Mouse (Mus musculus): Measurements from ENCODE around the gene Hist1h4c. TPM values are rescaled to one million over a fixed set of nuclear protein-coding genes. Genes with fewer than 3 reads are reported as not detected.

The Hist1h4c gene
- total RNA-seq, 2 experiments from 2014 or later = 104 to 112 TPM

Small RNA genes lying within 50 kb of the gene (microRNA-seq; reads per million reads assigned to microRNA genes)
- gene Gm44314 = 0 reads per million in 2 experiments
- gene Gm44350 = 0 reads per million in 2 experiments

Other genes with a start within 250 kb of the Hist1h4c start
- not detected for gene Btn1a1, start 232.6 kb downstream of the Hist1h4c start, total RNA-seq (2021)
- 1 to 10 TPM in 1 of 2 experiments, under 1 TPM in 1; 0.91 to 1.4 TPM for gene Btn2a2, start 209.6 kb downstream of the Hist1h4c start, total RNA-seq (2021)
- 100 to 1,000 TPM; 331 to 357 TPM for gene Hist1h4h, start 167.4 kb downstream of the Hist1h4c start, total RNA-seq (2021)
- gene Hist1h2af, start 164.5 kb downstream of the Hist1h4c start, total RNA-seq (2021) = 1 to 10 TPM in 1 of 2 experiments, not detected in 1; 3.0 TPM
- gene Hist1h3g, start 163.0 kb downstream of the Hist1h4c start, total RNA-seq (2021) = 1 to 10 TPM; 2.1 to 4.9 TPM
- gene Hist1h2bh, start 155.1 kb downstream of the Hist1h4c start, total RNA-seq (2021) = under 1 TPM; 0.43 to 0.54 TPM
- 10 to 100 TPM; 15.1 to 16.5 TPM for gene Hist1h3f, start 154.4 kb downstream of the Hist1h4c start, total RNA-seq (2021)
- gene Hist1h4f, start 146.8 kb downstream of the Hist1h4c start, total RNA-seq (2021) = 100 to 1,000 TPM; 135 to 161 TPM
- 1 to 10 TPM; 3.1 to 4.0 TPM for gene Hist1h1d, start 145.2 kb downstream of the Hist1h4c start, total RNA-seq (2021)
- 10 to 100 TPM; 39.8 to 44.6 TPM for gene Hist1h3e, start 136.1 kb downstream of the Hist1h4c start, total RNA-seq (2021)
- 1 to 10 TPM; 3.9 to 8.2 TPM for gene Hist1h2ae, start 127.2 kb downstream of the Hist1h4c start, total RNA-seq (2021)
- 10 to 100 TPM; 58.3 to 66.2 TPM for gene Hist1h2bg, start 127.1 kb downstream of the Hist1h4c start, total RNA-seq (2021)
- 10 to 100 TPM; 24.1 to 24.2 TPM for gene Hist1h2bf, start 124.3 kb downstream of the Hist1h4c start, total RNA-seq (2021)
- gene Hist1h2ad, start 124.1 kb downstream of the Hist1h4c start, total RNA-seq (2021) = 1 to 10 TPM; 3.8 to 7.1 TPM
- 10 to 100 TPM; 11.8 to 13.6 TPM for gene Hist1h3d, start 122.7 kb downstream of the Hist1h4c start, total RNA-seq (2021)
- 100 to 1,000 TPM; 152 to 153 TPM for gene Hist1h4d, start 116.9 kb downstream of the Hist1h4c start, total RNA-seq (2021)
- 10 to 100 TPM; 10.2 to 11.3 TPM for gene Hist1h2be, start 77.3 kb downstream of the Hist1h4c start, total RNA-seq (2021)
- 10 to 100 TPM; 41.8 to 45.0 TPM for gene Hist1h1e, start 75.9 kb downstream of the Hist1h4c start, total RNA-seq (2021)
- 1 to 10 TPM; 2.3 to 3.4 TPM for gene Hist1h2ac, start 14.5 kb downstream of the Hist1h4c start, total RNA-seq (2021)
- 10 to 100 TPM; 53.5 to 63.1 TPM for gene Hist1h2bc, start 14.3 kb downstream of the Hist1h4c start, total RNA-seq (2021)
- not detected for gene Hist1h1t, start 2.6 kb downstream of the Hist1h4c start, total RNA-seq (2021)
- gene Hfe, start 12.4 kb upstream of the Hist1h4c start, total RNA-seq (2021) = 1 to 10 TPM; 4.1 to 4.2 TPM
- 10 to 100 TPM; 47.0 to 47.3 TPM for gene Hist1h1c, start 40.4 kb upstream of the Hist1h4c start, total RNA-seq (2021)
- under 1 TPM; 0.62 to 0.63 TPM for gene Hist1h3c, start 47.1 kb upstream of the Hist1h4c start, total RNA-seq (2021)
- 10 to 100 TPM; 15.7 to 19.5 TPM for gene Hist1h2bb, start 48.3 kb upstream of the Hist1h4c start, total RNA-seq (2021)
- 10 to 100 TPM; 28.1 to 35.2 TPM for gene Hist1h2ab, start 52.7 kb upstream of the Hist1h4c start, total RNA-seq (2021)
- gene Hist1h3b, start 53.8 kb upstream of the Hist1h4c start, total RNA-seq (2021) = 1 to 10 TPM; 7.6 to 9.4 TPM
- gene Hist1h4b, start 58.6 kb upstream of the Hist1h4c start, total RNA-seq (2021) = 10 to 100 TPM; 73.0 to 74.7 TPM
- 10 to 100 TPM; 42.9 to 49.4 TPM for gene Hist1h4a, start 62.8 kb upstream of the Hist1h4c start, total RNA-seq (2021)
- gene Hist1h3a, start 63.9 kb upstream of the Hist1h4c start, total RNA-seq (2021) = 10 to 100 TPM; 27.5 to 33.9 TPM
- gene Hist1h1a, start 65.2 kb upstream of the Hist1h4c start, total RNA-seq (2021) = 10 to 100 TPM; 15.7 to 16.5 TPM
- gene Trim38, start 71.5 kb upstream of the Hist1h4c start, total RNA-seq (2021) = not detected
- gene Slc17a2, start 108.5 kb upstream of the Hist1h4c start, total RNA-seq (2021) = not detected
- not detected for gene Slc17a3, start 141.0 kb upstream of the Hist1h4c start, total RNA-seq (2021)
- not detected for gene Slc17a1, start 169.3 kb upstream of the Hist1h4c start, total RNA-seq (2021)
- not detected for gene Slc17a4, start 216.6 kb upstream of the Hist1h4c start, total RNA-seq (2021)
- gene Hist1h2ba, start 235.7 kb upstream of the Hist1h4c start, total RNA-seq (2021) = not detected
- not detected for gene Hist1h2aa, start 236.0 kb upstream of the Hist1h4c start, total RNA-seq (2021)

Measured in layer of hippocampus, adult 18-20 months (tissue).